Mouse (Mus musculus) spleen, embryonic (tissue): Measurements from ENCODE around the gene Slc10a6.

Source experiments
- CTCF ChIA-PET: fragments of 350-600 bp; sonication (Branson Sonifier 250); formaldehyde crosslinking; loops from one replicate; lab custom pipeline; 2022; lab: Charles Lee

Gene Slc10a6

GRCm38 (mm10) chr5:103620301-103620973, 8.8 kb downstream of the Slc10a6 start:
- CTCF ChIA-PET: no interaction called here

DNA sequence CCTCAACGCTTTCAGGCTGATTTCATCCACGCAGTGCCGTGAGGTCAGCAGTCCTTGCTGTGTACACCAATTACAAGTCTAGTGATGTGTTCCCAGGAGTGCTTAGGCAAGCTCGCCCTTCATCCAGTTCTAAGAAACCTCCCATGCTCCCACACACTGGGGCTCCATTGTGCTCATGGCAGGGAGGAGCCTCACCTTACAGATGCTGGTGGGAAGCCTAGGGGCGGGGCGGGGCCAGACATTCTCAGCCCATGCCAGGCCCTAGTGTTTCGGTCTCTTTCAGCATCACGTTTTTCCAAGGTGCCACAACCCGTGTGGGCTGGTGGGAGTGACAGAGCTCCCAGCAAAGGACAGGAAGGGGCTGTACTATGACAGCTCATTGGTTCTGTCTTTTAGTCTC, 12.0 kb downstream of the Slc10a6 start:
- CTCF ChIA-PET: no interaction called here

DNA sequence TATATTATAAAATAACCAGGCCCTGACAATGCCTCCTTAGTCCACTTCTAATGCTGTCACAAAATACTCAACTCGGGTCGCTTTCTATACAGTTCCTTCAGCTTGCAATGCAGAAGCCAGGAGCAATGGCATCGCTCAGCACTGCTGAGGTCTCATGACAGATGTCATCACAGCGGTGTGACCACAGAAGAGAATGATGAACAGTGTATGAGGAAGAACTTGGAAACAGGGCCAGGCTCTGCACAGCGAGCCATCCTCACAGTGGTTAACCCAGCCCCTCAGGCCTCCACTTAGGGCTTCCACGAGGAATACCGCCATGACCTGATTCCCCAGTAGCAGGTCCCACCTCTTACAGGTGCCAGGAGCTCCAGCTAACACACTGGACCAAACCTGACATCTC, 14.8 kb downstream of the Slc10a6 start:
- CTCF ChIA-PET: no interaction called here

- CTCF ChIA-PET: no interaction called here
Measured at GRCm38 (mm10) chr5:103612316-103612715, 16.9 kb downstream of the Slc10a6 start.

GRCm38 (mm10) chr5:103610856-103611472, 18.2 kb downstream of the Slc10a6 start:
- CTCF ChIA-PET: no interaction called here

GRCm38 (mm10) chr5:103610148-103610547, 19.1 kb downstream of the Slc10a6 start:
- CTCF ChIA-PET: no interaction called here

DNA sequence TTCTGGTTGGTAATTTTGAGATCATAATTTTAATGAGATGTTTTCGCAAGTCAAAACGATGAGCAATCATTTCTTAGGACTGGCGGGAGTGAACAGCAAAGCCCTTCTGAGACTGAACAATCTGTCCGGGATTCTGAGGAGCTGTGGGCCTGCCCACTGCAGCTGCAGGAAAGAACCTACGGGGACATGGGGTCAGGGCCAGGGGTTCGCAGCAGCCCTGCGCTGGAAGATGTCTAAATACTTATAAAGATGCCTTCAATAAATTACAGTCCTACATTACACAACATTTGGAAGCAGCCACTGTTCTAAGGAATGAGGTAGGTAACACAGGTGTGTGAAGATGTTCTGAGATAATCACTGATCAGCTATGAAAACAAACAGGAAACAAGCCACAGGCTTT, 23.5 kb downstream of the Slc10a6 start:
- CTCF ChIA-PET: no interaction called here

GRCm38 (mm10) chr5:103603115-103603893, 25.9 kb downstream of the Slc10a6 start:
- CTCF ChIA-PET: no interaction called here

GRCm38 (mm10) chr5:103598881-103599280, 30.3 kb downstream of the Slc10a6 start:
- CTCF ChIA-PET: interaction anchor here (0.6 kb wide), 1 partner anchor 160 kb away, joined by 12 read pairs; no protein-coding TSS in a partner anchor

DNA sequence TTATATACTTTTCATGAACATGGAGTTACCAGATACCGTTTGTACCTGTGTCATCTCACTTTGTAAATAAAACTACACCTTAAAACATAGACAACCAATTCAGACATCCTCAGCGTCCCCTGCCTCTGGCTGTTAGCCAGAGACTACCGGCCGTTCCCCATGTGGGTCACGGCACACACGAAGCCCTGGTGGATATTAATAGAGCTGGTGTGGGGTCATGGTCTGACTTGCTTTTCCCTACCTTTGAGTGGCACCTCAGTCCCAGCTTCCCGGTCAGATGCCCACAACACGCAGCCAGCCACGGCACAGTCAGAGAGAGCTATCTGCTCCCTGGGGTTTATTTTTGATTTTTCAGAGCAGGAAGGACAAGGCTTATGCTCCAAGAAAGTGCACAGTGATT, 30.9 kb downstream of the Slc10a6 start:
- CTCF ChIA-PET: no interaction called here

DNA sequence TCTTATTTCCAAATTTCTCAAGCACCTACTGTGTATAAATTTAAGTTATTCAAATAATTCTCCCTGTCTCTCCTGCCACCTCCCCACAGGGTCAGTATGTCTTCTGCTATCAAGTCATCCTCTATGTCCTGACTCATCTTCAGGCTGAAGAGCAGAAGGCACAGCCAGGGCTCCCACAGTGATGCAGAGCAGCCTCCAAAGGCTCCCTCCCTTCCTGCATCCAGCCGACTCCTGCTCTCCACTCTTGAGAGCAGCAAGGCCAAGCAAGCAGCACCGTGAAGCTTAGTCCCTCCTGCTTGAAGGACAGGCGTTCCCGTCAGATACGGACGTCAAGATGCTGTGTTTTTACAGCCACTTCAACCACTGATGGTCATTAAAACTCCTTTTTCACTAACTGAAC, 31.6 kb downstream of the Slc10a6 start:
- CTCF ChIA-PET: no interaction called here

GRCm38 (mm10) chr5:103596467-103597146, 32.6 kb downstream of the Slc10a6 start:
- CTCF ChIA-PET: no interaction called here

DNA sequence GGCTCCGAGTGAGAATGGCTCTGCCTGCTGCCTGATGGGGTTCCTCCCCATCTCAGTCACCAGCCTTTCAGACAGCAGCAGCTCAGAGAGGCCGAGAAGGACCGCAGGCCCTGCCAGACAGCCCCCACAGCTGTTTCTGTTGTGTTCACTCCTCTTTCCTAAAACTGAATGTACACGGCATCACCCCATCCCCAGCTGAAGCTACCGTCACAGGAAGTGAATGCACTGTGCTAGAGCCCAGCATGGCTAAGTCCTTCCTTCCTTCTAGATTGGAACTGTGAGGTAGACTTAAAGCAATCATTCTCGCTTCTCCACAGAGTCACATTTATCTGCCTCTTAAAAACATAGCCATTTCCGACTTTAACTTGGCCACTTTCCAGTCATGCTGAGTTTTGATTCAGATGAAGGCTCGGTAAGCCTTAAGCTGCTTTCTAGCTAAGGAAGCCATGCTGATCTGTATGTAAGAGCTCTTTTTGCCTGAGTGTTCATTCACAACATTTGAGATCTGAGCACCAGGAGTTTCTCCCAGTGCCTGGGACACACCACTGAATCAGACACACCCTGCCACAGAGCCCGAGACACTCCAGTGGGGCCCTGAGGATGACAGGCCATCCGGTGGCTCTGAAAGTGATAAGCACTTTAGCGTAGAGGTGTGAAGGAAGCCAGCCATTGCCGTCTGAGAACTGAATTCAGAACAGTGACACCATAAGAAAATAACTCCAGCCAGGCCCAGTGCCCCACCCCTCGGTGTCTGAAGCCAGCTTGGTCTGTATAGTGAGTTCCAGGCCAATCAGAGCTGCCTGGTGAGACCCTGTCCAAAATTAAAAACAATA, 33.6 kb downstream of the Slc10a6 start:
- CTCF ChIA-PET: no interaction called here

DNA sequence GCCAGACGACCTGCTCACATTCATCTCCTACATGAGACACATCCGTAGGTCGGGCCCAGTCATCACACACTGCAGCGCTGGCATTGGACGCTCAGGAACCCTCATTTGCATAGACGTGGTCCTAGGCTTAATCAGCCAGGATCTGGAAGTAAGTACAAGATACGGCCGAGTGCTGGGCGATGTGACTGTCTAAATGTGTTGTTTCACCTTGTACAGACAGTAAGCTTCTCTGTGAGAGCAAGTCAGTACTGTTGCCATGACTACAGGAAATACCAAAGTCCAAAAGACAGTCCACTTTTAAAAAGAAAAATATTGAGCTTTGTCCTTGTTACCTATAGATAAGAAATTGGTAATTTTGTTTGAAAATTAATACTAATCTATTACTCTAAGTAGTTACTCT, 35.6 kb downstream of the Slc10a6 start:
- CTCF ChIA-PET: no interaction called here

GRCm38 (mm10) chr5:103592706-103593105, 36.5 kb downstream of the Slc10a6 start:
- CTCF ChIA-PET: no interaction called here

DNA sequence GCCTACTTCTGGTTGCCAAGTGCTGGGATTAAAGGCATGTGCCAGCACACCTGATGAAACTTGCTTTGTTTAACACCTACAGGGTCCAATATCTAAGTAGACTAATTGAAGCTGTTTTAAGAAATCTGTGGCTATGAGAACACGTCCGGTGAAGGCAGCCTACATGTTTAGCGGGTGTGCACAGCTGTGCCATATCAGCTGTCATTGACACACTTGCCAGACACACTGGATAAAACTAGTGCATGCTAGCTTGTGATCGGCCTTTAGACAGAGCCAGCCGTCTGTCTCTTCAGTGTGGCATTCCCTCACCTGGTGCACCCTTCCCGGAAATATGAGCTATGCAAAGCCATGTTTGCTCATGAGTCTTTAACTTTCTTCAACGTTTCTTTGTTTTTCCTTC, 37.4 kb downstream of the Slc10a6 start:
- CTCF ChIA-PET: no interaction called here

GRCm38 (mm10) chr5:103587219-103587618, 42.0 kb downstream of the Slc10a6 start:
- CTCF ChIA-PET: no interaction called here

- CTCF ChIA-PET: no interaction called here
Measured at GRCm38 (mm10) chr5:103579680-103580420, 49.4 kb downstream of the Slc10a6 start.

DNA sequence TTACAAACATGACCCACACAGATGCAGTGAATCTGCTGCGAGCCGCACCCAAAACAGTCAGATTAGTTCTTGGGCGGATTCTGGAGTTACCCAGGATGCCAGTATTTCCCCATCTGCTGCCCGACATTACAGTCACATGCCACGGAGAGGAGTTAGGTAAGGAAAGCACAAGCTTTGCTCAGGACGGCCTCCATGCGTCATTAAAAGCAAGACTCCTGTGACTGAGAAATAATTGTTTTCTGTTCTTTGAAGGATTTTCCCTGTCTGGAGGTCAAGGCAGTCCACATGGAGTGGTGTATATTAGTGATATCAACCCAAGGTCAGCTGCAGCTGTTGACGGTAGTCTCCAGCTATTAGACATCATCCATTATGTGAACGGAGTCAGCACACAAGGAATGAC, 59.8 kb downstream of the Slc10a6 start:
- CTCF ChIA-PET: no interaction called here

DNA sequence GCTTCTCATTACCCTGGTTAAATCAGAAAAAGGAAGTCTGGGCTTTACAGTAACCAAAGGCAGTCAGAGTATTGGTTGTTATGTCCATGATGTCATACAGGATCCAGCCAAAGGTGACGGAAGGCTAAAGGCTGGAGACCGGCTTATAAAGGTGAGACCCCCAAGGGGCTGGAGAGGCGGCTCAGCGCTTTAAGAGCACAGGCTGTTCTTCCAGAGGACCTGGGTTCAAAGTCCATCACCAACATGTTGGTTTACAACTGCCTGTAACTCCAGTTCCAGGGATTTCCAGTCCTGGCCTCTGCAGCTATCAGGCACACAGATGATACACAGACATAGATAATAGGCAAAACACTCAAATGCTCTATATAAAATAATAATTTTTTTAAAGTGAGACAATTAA, 61.2 kb downstream of the Slc10a6 start:
- CTCF ChIA-PET: no interaction called here

GRCm38 (mm10) chr5:103560546-103560945, 68.7 kb downstream of the Slc10a6 start:
- CTCF ChIA-PET: no interaction called here
